Mouse (Mus musculus) C2C12 (cell line): Measurements from ENCODE around the gene Pik3c2a. TPM values are rescaled to one million over a fixed set of nuclear protein-coding genes. Genes with fewer than 3 reads are reported as not detected.

Experiments used
- H3K27me3 ChIP-seq: one replicate; pipeline ENCODE4 v1.6.1; 2011; ENCODE audit not compliant: control insufficient read depth, insufficient read depth, insufficient read length
- H3K36me3 ChIP-seq: one replicate; pipeline ENCODE4 v1.6.1; 2011; ENCODE audit not compliant: control insufficient read depth, insufficient read depth
- H3K4me3 ChIP-seq: one replicate; pipeline ENCODE4 v1.5.1; 2011; ENCODE audit warnings: mild to moderate bottlenecking, control low read depth; ENCODE audit not compliant: poor library complexity, insufficient read depth, severe bottlenecking
- H3K79me2 ChIP-seq: one replicate; pipeline ENCODE4 v1.6.1; 2011; ENCODE audit not compliant: control insufficient read depth, insufficient read depth
- H3K79me3 ChIP-seq: one replicate; pipeline ENCODE4 v1.6.1; 2011; ENCODE audit warnings: low read depth, control low read depth
- H3ac ChIP-seq: one replicate; pipeline ENCODE3; 2011; ENCODE audit warnings: low read depth; ENCODE audit not compliant: control insufficient read depth, insufficient read length
- CEBPB ChIP-seq: IDR thresholded peaks from one replicate; pipeline ENCODE4 v1.6.1; 2011; ENCODE audit warnings: low read depth, mild to moderate bottlenecking, control low read depth, moderate library complexity
- CTCF ChIP-seq: IDR thresholded peaks from one replicate; pipeline ENCODE4 v1.5.1; 2011; ENCODE audit not compliant: control insufficient read depth, insufficient read depth, insufficient read length
- FOSL1 ChIP-seq: IDR thresholded peaks from one replicate; pipeline ENCODE4 v1.8.0; 2011; ENCODE audit warnings: mild to moderate bottlenecking, low read length; ENCODE audit not compliant: poor library complexity, insufficient read depth, severe bottlenecking
- MAX ChIP-seq: IDR thresholded peaks from one replicate; pipeline ENCODE4 v1.6.1; 2011; ENCODE audit warnings: mild to moderate bottlenecking, control low read depth
- MYOD1 ChIP-seq: IDR thresholded peaks from one replicate; pipeline ENCODE4 v1.6.1; 2011; ENCODE audit warnings: low read depth; ENCODE audit not compliant: control insufficient read depth, insufficient read length
- MYOG ChIP-seq: IDR thresholded peaks from one replicate; pipeline ENCODE4 v1.6.1; 2011; ENCODE audit not compliant: control insufficient read depth, insufficient read length; ENCODE audit errors: extremely low read depth
- USF1 ChIP-seq: IDR thresholded peaks from one replicate; pipeline ENCODE4 v1.6.1; 2011; ENCODE audit warnings: low read depth, mild to moderate bottlenecking, control low read depth, moderate library complexity
- polyA plus RNA-seq: library from polyadenylated mRNA; unstranded; fragments of >200 nt; fragmentation: generic; extraction: Trizol; gene quantifications from one replicate; pipeline ENCODE4 v1.2.1, GENCODE M21; 2012; ENCODE audit warnings: missing spikeins

Pik3c2a gene
- polyA plus RNA-seq, 1 experiment, result 4.1 TPM

DNA sequence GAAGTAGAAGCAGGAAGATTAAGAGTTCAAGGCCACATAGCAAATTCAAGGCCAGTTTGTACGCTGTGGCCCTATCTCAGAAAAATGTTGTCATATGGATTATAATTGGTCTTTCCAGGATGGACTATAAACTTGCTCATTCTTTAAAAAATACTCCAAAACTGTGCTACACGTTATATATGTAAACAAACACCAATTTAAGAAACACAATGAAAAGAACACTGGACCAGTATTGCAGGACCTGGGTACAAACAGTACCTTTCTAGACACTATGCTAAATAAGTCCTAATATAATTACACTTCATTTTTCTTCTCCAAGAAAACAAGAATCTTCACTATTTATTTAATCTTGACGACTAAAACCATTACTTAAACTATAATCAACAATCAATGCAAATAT, 11.6 kb downstream of the Pik3c2a start:
- TF ChIP-seq MYOD1, result no peak
- TF ChIP-seq USF1, result no peak
- no peak for TF ChIP-seq CTCF
- no peak for TF ChIP-seq CEBPB
- TF ChIP-seq MAX, result no peak
- no peak for TF ChIP-seq MYOG
- TF ChIP-seq FOSL1, result no peak
- Histone ChIP-seq H3K36me3 (no peaks in the 10 kb centered on the region), H3K79me2 (peaks cover 49% of the 10 kb centered on the region), H3ac (no peak overlapping the region), H3K79me3 (peaks cover 39% of the 10 kb centered on the region), H3K27me3 (no peaks in the 10 kb centered on the region), H3K4me3 (no peak overlapping the region)

DNA sequence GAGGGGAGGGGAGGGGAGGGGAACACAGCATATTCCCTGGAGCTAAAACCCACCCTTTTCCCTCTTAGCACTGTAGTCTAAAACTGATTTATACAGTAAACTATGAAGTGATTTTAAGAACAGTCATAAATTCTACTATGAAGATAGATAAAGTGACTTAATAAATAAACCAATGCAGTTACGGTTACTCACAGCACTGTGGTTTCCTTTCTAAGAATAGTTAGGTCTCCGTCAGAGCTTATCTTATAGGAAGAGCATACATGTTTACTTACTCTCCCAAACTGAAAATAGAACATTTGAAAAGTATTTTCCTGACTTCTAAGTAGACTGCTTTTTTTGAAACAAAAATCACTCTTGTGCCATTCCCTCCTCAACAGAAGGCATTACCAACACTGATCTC, 12.3 kb downstream of the Pik3c2a start:
- no peak for TF ChIP-seq CEBPB
- TF ChIP-seq MYOG, result no peak
- no peak for TF ChIP-seq MYOD1
- TF ChIP-seq CTCF, result no peak
- TF ChIP-seq FOSL1, result no peak
- no peak for TF ChIP-seq MAX
- TF ChIP-seq USF1, result no peak
- Histone ChIP-seq H3K36me3 (no peaks in the 10 kb centered on the region), H3K79me2 (peaks cover 56% of the 10 kb centered on the region), H3ac (no peak overlapping the region), H3K27me3 (no peaks in the 10 kb centered on the region), H3K79me3 (peaks cover 45% of the 10 kb centered on the region), H3K4me3 (no peak overlapping the region)

DNA sequence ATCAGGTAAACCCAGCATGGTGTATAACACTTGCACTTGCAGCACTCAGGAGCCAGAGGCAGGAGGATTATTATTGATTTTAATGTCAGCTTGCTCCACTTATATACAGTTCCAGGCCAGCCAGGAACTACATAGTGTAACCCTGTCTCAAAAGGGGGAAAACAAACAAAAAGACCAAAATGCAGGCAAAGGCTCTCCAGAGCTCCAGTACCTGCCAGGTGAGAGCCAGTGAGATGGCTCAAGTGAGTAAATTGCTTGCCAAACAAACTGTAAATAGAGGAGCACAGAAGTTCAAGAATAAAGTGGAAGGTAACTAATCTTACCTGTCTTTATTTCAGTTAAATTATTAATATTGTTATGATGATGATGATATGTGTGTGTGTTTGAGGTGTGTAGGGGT, 16.0 kb downstream of the Pik3c2a start:
- TF ChIP-seq USF1 (no peak), CEBPB (no peak), MYOG (no peak), FOSL1 (no peak), MAX (no peak), MYOD1 (no peak), CTCF (no peak)
- H3ac ChIP-seq, result no peak overlapping the region
- peaks cover 93% of the 10 kb centered on the region for H3K79me2 ChIP-seq
- H3K79me3 ChIP-seq, result peaks cover 74% of the 10 kb centered on the region
- no peaks in the 10 kb centered on the region for H3K27me3 ChIP-seq
- H3K4me3 ChIP-seq, result no peak overlapping the region
- H3K36me3 ChIP-seq, result no peaks in the 10 kb centered on the region

DNA sequence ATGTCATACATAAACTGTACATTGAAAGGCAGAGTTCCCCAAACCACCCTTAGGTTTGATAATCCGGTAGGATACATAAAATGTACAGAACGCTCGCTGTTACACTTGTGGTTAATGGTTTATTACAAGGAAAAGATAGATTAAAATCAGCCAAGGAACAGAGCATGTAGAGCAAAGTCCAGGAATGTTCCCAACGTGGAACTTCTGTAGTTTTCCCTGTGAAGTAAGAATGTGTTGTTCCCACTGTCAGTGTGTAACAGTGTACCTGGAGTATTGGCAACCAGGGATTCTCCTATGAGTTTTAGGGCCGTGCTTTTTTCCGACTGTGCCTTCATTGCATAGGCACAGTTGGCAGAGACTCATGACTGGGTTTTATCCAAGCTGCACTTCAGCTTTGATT, 17.5 kb downstream of the Pik3c2a start:
- Histone ChIP-seq H3K4me3 (no peak overlapping the region), H3K36me3 (no peaks in the 10 kb centered on the region), H3K27me3 (no peaks in the 10 kb centered on the region), H3K79me3 (peaks cover 71% of the 10 kb centered on the region), H3K79me2 (peaks cover 96% of the 10 kb centered on the region), H3ac (no peak overlapping the region)
- no peak for TF ChIP-seq MAX
- no peak for TF ChIP-seq MYOG
- no peak for TF ChIP-seq FOSL1
- no peak for TF ChIP-seq USF1
- TF ChIP-seq CTCF, result no peak
- TF ChIP-seq CEBPB, result no peak
- TF ChIP-seq MYOD1, result no peak

DNA sequence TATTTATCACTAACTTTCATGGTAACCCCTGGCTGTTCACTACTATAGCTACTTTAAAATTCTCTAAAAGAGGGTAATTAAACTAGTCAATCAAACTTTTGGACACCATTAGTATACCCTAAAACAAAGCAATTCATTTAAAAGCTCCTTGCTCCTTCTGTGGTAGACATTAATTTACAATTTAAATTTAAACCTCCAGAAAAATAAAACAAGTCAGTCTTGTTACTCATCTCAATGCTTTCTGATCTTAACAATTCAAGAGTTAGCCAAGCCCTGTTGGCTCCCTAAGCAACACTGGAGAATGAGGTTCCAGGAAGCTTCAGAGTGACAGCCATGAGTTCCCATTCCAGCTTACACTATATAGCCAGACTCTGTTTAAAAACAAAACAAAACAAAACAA, 22.2 kb downstream of the Pik3c2a start:
- Histone ChIP-seq H3K79me2 (peaks cover 91% of the 10 kb centered on the region), H3K27me3 (no peaks in the 10 kb centered on the region), H3K4me3 (no peak overlapping the region), H3ac (no peak overlapping the region), H3K36me3 (peaks cover 19% of the 10 kb centered on the region), H3K79me3 (peaks cover 41% of the 10 kb centered on the region)
- TF ChIP-seq CEBPB, result no peak
- no peak for TF ChIP-seq MYOG
- TF ChIP-seq MAX, result no peak
- TF ChIP-seq CTCF, result no peak
- TF ChIP-seq FOSL1, result no peak
- no peak for TF ChIP-seq MYOD1
- no peak for TF ChIP-seq USF1

DNA sequence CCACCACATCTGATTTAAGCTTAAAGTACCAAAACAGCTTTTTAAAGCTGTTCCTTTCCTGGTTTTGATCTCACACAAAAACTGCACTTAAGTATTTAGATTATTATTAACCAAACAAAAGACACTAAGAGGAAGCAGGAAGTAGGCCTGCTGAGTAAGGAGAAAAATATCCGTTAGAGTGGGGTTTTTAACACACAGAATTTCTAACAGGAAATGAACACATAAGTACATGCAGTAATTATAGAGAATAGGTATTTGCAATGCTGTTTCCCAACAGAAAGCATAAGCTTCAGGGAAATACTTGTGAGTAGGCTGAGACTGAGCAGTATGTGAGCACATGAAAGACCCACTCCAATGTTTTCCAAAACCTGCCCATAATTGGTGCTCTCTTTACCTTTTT, 33.8 kb downstream of the Pik3c2a start:
- no peaks in the 10 kb centered on the region for H3K27me3 ChIP-seq
- TF ChIP-seq FOSL1 (no peak), MYOD1 (no peak), MYOG (no peak), MAX (no peak), CEBPB (peak; percentile 30)
- no peak overlapping the region for H3ac ChIP-seq
- H3K4me3 ChIP-seq, result no peak overlapping the region
- H3K36me3 ChIP-seq, result peaks cover 5% of the 10 kb centered on the region
- peaks cover 65% of the 10 kb centered on the region for H3K79me3 ChIP-seq
- H3K79me2 ChIP-seq, result peaks cover 97% of the 10 kb centered on the region
